Mouse (Mus musculus): Measurements from ENCODE around the gene Syn3.

- TF ChIP-seq CTCF (IDR thresholded peaks at IDR 0.05; ENCODE audit: low read depth) (no peak), EP300 (IDR thresholded peaks at IDR 0.05; ENCODE audit: low read depth) (no peak)
Measured at GRCm38 (mm10) chr10:86100281-86100851, 398.3 kb downstream of the Syn3 start.
